Mouse (Mus musculus) G1E (cell line): ENCODE measurements around the gene Lmtk2.

Experiments used
- CTCF ChIP-seq: IDR thresholded peaks from 2 replicates; pipeline ENCODE4 v1.5.1; 2012; ENCODE audit warnings: low read depth, low read length, inconsistent platforms, mixed read lengths
- GATA1 ChIP-seq: IDR thresholded peaks from 2 replicates; pipeline ENCODE4 v1.6.1; 2012; ENCODE audit warnings: borderline replicate concordance, low read length, inconsistent platforms, mixed read lengths
- TAL1 ChIP-seq: conservative IDR thresholded peaks from 2 replicates; pipeline ENCODE4 v1.6.1; 2012; ENCODE audit warnings: low read depth, low read length, inconsistent platforms, mixed read lengths

GRCm38 (mm10) chr5:144215992-144216391 is 115.8 kb downstream of the Lmtk2 start:
- TF ChIP-seq TAL1 (no peak), CTCF (no peak), GATA1 (no peak)
